ENCODE assay signal across 12 mouse cellular contexts in genomic region chr14:30674947-30675346, GRCm38 (mm10). TPM values are rescaled to one million over a fixed set of nuclear protein-coding genes. Genes with fewer than 3 reads are reported as not detected.
A peak's percentile ranks its signal among the peaks of the same experiment; 100 is the strongest.
DNase-seq lines count a peak whose midpoint lies in the region; ATAC-seq lines count a peak whose summit lies in the region.
"Had no signal": no experiment of that assay in that cellular context is flagged by ENCODE, and none has a peak within 500 bp of the region (broad histone marks: within the 10 kb centered on the region; RNA-seq: fewer than 3 reads in every experiment).

No protein-coding gene starts in this region.

- H3K36me3 ChIP-seq in heart, embryonic 16.5 days (ENCODE audit: control insufficient read depth, insufficient read depth), result peaks cover 25% of the 10 kb centered on the region
- H3K36me3 ChIP-seq in liver, embryonic 11.5 days (ENCODE audit: control insufficient read depth, insufficient read depth, low read length), result peaks cover 27% of the 10 kb centered on the region; the same call in 1 of the 2 replicates
- 0 out of 2 replicates have a peak, but pooled peaks cover 3% of the 10 kb centered on the region for H3K36me3 ChIP-seq in midbrain, embryonic 16.5 days (ENCODE audit: control insufficient read depth, insufficient read depth, low read length)

- DNase-seq in heart, postnatal 36 days, result no peak
- DNase-seq in liver, embryonic 11.5 days (ENCODE audit: low spot score), result no peak
- peak; percentile 87 for DNase-seq in lung, postnatal 36 days
- peak; percentile 78 for DNase-seq in thymus, postnatal 4 days
- no peak for DNase-seq in urinary bladder, postnatal 10 days (ENCODE audit: low spot score)
- DNase-seq in right cerebral cortex, postnatal 4 days, result no peak
- DNase-seq: heart, adult 18-20 months; right cerebral cortex, postnatal 25 days had no signal

- intact Hi-C loops in heart, postnatal 36 days (cut with DNase I), result loop anchor here (10.0 kb wide), 1 partner anchor 540 kb away; no protein-coding TSS in a partner anchor

- 54% methylated on average over 6 of the region's 6 CpGs for WGBS in heart, embryonic 16.5 days
- WGBS in liver, embryonic 11.5 days, result 48% methylated on average over 6 of the region's 6 CpGs
- WGBS in midbrain, embryonic 16.5 days, result 54% methylated on average over 6 of the region's 6 CpGs

- H3K27ac ChIP-seq in heart, embryonic 16.5 days (ENCODE audit: low read length), result no peak overlapping the region
- H3K27ac ChIP-seq in liver, embryonic 11.5 days (ENCODE audit: low read depth, low read length), result no peak overlapping the region
- H3K27ac ChIP-seq in midbrain, embryonic 16.5 days (ENCODE audit: low read length), result no peak overlapping the region
- H3K27ac ChIP-seq: neural tube, embryonic 13.5 days had no signal

- no peaks in the 10 kb centered on the region for H3K4me1 ChIP-seq in heart, embryonic 16.5 days (ENCODE audit: control insufficient read depth, insufficient read depth, low read length)
- H3K4me1 ChIP-seq in liver, embryonic 11.5 days (replicated peaks; ENCODE audit: control insufficient read depth, insufficient read depth, low read length), result 0 out of 2 replicates have a peak, but pooled peaks cover 4% of the 10 kb centered on the region
- no peaks in the 10 kb centered on the region for H3K4me1 ChIP-seq in midbrain, embryonic 16.5 days (ENCODE audit: control insufficient read depth, insufficient read depth, low read length)
- H3K4me1 ChIP-seq: neural tube, embryonic 13.5 days had no signal

- H3K4me3 ChIP-seq in heart, embryonic 16.5 days (ENCODE audit: low read length), result no peak overlapping the region
- H3K4me3 ChIP-seq in liver, embryonic 11.5 days (ENCODE audit: low read depth, low read length), result no peak overlapping the region
- H3K4me3 ChIP-seq in midbrain, embryonic 16.5 days (ENCODE audit: low read depth, low read length), result no peak overlapping the region
- H3K4me3 ChIP-seq: neural tube, embryonic 13.5 days had no signal

- no peak overlapping the region for H3K4me2 ChIP-seq in heart, embryonic 16.5 days (ENCODE audit: low read depth, low read length)
- H3K4me2 ChIP-seq in liver, embryonic 11.5 days, result no peak overlapping the region
- no peak overlapping the region for H3K4me2 ChIP-seq in midbrain, embryonic 16.5 days (ENCODE audit: low read length)
- H3K4me2 ChIP-seq: neural tube, embryonic 13.5 days had no signal

- no peaks in the 10 kb centered on the region for H3K9me3 ChIP-seq in heart, embryonic 16.5 days (replicated peaks; ENCODE audit: control insufficient read depth, low read length)
- H3K9me3 ChIP-seq in liver, embryonic 11.5 days (ENCODE audit: control insufficient read depth, low read length), result no peaks in the 10 kb centered on the region
- H3K9me3 ChIP-seq in midbrain, embryonic 16.5 days (replicated peaks; ENCODE audit: control insufficient read depth, low read length, poor library complexity, severe bottlenecking), result no peaks in the 10 kb centered on the region
- H3K9me3 ChIP-seq: neural tube, embryonic 13.5 days had no signal

- 0 out of 2 replicates have a peak, but pooled peaks have one; percentile 46 for ATAC-seq in heart, embryonic 16.5 days (replicated peaks; ENCODE audit: extremely low read depth, insufficient read depth, low FRiP score)
- peak; percentile 89 for ATAC-seq in liver, embryonic 11.5 days (replicated peaks; ENCODE audit: low FRiP score)
- no peak for ATAC-seq in midbrain, embryonic 16.5 days
- ATAC-seq: forebrain, embryonic 14.5 days had no signal

- H3K27me3 ChIP-seq in heart, embryonic 16.5 days (ENCODE audit: control insufficient read depth, insufficient read depth, low read length), result no peaks in the 10 kb centered on the region
- no peaks in the 10 kb centered on the region for H3K27me3 ChIP-seq in liver, embryonic 11.5 days (replicated peaks; ENCODE audit: control insufficient read depth, insufficient read depth, low read length)
- no peaks in the 10 kb centered on the region for H3K27me3 ChIP-seq in midbrain, embryonic 16.5 days (ENCODE audit: control insufficient read depth, insufficient read depth, low read depth, low read length)
- H3K27me3 ChIP-seq: neural tube, embryonic 13.5 days had no signal

- no peak overlapping the region for H3K9ac ChIP-seq in heart, embryonic 16.5 days (ENCODE audit: low read length)
- H3K9ac ChIP-seq in liver, embryonic 11.5 days (ENCODE audit: low read depth, low read length), result no peak overlapping the region
- no peak overlapping the region for H3K9ac ChIP-seq in midbrain, embryonic 16.5 days (ENCODE audit: low read depth, low read length)
- H3K9ac ChIP-seq: neural tube, embryonic 13.5 days had no signal

RNA-seq across cellular contexts. Expression of gene Rft1, which starts 20.8 kb away (rescaled TPM):
- polyA plus RNA-seq in heart, embryonic 16.5 days (2015; fragmentation: Nextera tagmentation; extraction: Ambion mirVana), result 11.0 and 11.3 TPM in 2 replicates
- 1 to 10 TPM; 6.8 to 7.4 TPM for total RNA-seq in heart, postnatal 36 days (2021)
- 9.7 and 9.8 TPM in 2 replicates for polyA plus RNA-seq in liver, embryonic 11.5 days (2014; fragmentation: Nextera tagmentation; extraction: Ambion mirVana)
- 8.3 and 9.4 TPM in 2 replicates for polyA plus RNA-seq in midbrain, embryonic 16.5 days (2015; fragmentation: Nextera tagmentation; extraction: Ambion mirVana)

RNA-seq across cellular contexts. Expression of gene Sfmbt1, which starts 39.7 kb away (rescaled TPM):
- 9.2 and 9.5 TPM in 2 replicates for polyA plus RNA-seq in heart, embryonic 16.5 days (2015; fragmentation: Nextera tagmentation; extraction: Ambion mirVana)
- total RNA-seq in heart, postnatal 36 days (2021), result 10 to 100 TPM; 11.1 to 13.4 TPM
- polyA plus RNA-seq in liver, embryonic 11.5 days (2014; fragmentation: Nextera tagmentation; extraction: Ambion mirVana), result 23.0 and 24.5 TPM in 2 replicates
- 17.4 and 21.7 TPM in 2 replicates for polyA plus RNA-seq in midbrain, embryonic 16.5 days (2015; fragmentation: Nextera tagmentation; extraction: Ambion mirVana)

RNA-seq across cellular contexts. Expression of gene Prkcd, which starts 48.9 kb away (rescaled TPM):
- polyA plus RNA-seq in heart, embryonic 16.5 days (2015; fragmentation: Nextera tagmentation; extraction: Ambion mirVana), result 40.7 and 42.7 TPM in 2 replicates
- total RNA-seq in heart, postnatal 36 days (2021), result 10 to 100 TPM; 10.5 to 14.3 TPM
- polyA plus RNA-seq in liver, embryonic 11.5 days (2014; fragmentation: Nextera tagmentation; extraction: Ambion mirVana), result 34.7 and 38.4 TPM in 2 replicates
- polyA plus RNA-seq in midbrain, embryonic 16.5 days (2015; fragmentation: Nextera tagmentation; extraction: Ambion mirVana), result 13.9 and 15.4 TPM in 2 replicates

Comparison
In these comparisons a context has a peak if more than half of its experiments do, and no peak if none do; other contexts are left out.
1. DNase-seq: peak in lung, postnatal 36 days (single experiment) and thymus, postnatal 4 days (single experiment); none in heart, postnatal 36 days (0 of 2), liver, embryonic 11.5 days (single experiment), urinary bladder, postnatal 10 days (single experiment) and right cerebral cortex, postnatal 4 days (single experiment).